Mouse (Mus musculus) C2C12 (cell line): ENCODE measurements around the gene Chd3. TPM values are rescaled to one million over a fixed set of nuclear protein-coding genes. Genes with fewer than 3 reads are reported as not detected.

Experiments
- H3K27me3 ChIP-seq: one replicate; pipeline ENCODE4 v1.6.1; 2011; ENCODE audit not compliant: control insufficient read depth, insufficient read depth, insufficient read length
- H3K36me3 ChIP-seq: one replicate; pipeline ENCODE4 v1.6.1; 2011; ENCODE audit not compliant: control insufficient read depth, insufficient read depth
- H3K4me3 ChIP-seq: one replicate; pipeline ENCODE4 v1.5.1; 2011; ENCODE audit warnings: mild to moderate bottlenecking, control low read depth; ENCODE audit not compliant: poor library complexity, insufficient read depth, severe bottlenecking
- H3K79me2 ChIP-seq: one replicate; pipeline ENCODE4 v1.6.1; 2011; ENCODE audit not compliant: control insufficient read depth, insufficient read depth
- H3K79me3 ChIP-seq: one replicate; pipeline ENCODE4 v1.6.1; 2011; ENCODE audit warnings: low read depth, control low read depth
- H3ac ChIP-seq: one replicate; pipeline ENCODE3; 2011; ENCODE audit warnings: low read depth; ENCODE audit not compliant: control insufficient read depth, insufficient read length
- CEBPB ChIP-seq: IDR thresholded peaks from one replicate; pipeline ENCODE4 v1.6.1; 2011; ENCODE audit warnings: low read depth, mild to moderate bottlenecking, control low read depth, moderate library complexity
- CTCF ChIP-seq: IDR thresholded peaks from one replicate; pipeline ENCODE4 v1.5.1; 2011; ENCODE audit not compliant: control insufficient read depth, insufficient read depth, insufficient read length
- FOSL1 ChIP-seq: IDR thresholded peaks from one replicate; pipeline ENCODE4 v1.8.0; 2011; ENCODE audit warnings: mild to moderate bottlenecking, low read length; ENCODE audit not compliant: poor library complexity, insufficient read depth, severe bottlenecking
- MAX ChIP-seq: IDR thresholded peaks from one replicate; pipeline ENCODE4 v1.6.1; 2011; ENCODE audit warnings: mild to moderate bottlenecking, control low read depth
- MYOD1 ChIP-seq: IDR thresholded peaks from one replicate; pipeline ENCODE4 v1.6.1; 2011; ENCODE audit warnings: low read depth; ENCODE audit not compliant: control insufficient read depth, insufficient read length
- MYOG ChIP-seq: IDR thresholded peaks from one replicate; pipeline ENCODE4 v1.6.1; 2011; ENCODE audit not compliant: control insufficient read depth, insufficient read length; ENCODE audit errors: extremely low read depth
- USF1 ChIP-seq: IDR thresholded peaks from one replicate; pipeline ENCODE4 v1.6.1; 2011; ENCODE audit warnings: low read depth, mild to moderate bottlenecking, control low read depth, moderate library complexity
- polyA plus RNA-seq: library from polyadenylated mRNA; unstranded; fragments of >200 nt; fragmentation: generic; extraction: Trizol; gene quantifications from one replicate; pipeline ENCODE4 v1.2.1, GENCODE M21; 2012; ENCODE audit warnings: missing spikeins

Chd3 gene
- polyA plus RNA-seq, 1 experiment = 100 TPM

- TF ChIP-seq CTCF (no peak), MAX (no peak), USF1 (no peak)
- Histone ChIP-seq H3K79me2 (no peaks in the 10 kb centered on the region), H3K79me3 (no peaks in the 10 kb centered on the region), H3K4me3 (no peak overlapping the region), H3K36me3 (no peaks in the 10 kb centered on the region), H3K27me3 (no peaks in the 10 kb centered on the region), H3ac (no peak overlapping the region)
Observed at GRCm38 (mm10) chr11:69331152-69331551, 38.1 kb downstream of the Chd3 start.

DNA sequence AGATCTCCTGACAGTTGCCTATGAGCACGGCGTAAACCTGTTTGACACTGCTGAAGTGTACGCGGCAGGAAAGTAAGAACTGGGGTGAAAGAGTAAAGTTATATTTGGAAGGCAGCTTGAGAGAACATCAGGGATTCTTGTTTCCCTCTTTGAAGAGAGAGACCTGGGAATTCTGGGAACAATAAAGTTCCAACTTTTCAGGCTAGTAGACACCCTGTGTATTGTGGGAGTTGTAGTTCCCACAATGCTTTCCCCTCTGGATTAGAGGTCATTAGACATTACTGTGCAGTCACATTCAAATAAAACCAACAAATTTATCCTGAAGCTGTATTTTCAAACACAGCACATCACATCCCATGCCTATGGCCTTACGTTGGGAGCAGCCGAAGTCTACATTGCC lies 40.7 kb downstream of the Chd3 start:
- Histone ChIP-seq H3K79me2 (peaks cover 12% of the 10 kb centered on the region), H3K79me3 (no peaks in the 10 kb centered on the region), H3ac (no peak overlapping the region), H3K27me3 (no peaks in the 10 kb centered on the region), H3K4me3 (no peak overlapping the region), H3K36me3 (no peaks in the 10 kb centered on the region)
- no peak for TF ChIP-seq MAX
- no peak for TF ChIP-seq CEBPB
- TF ChIP-seq MYOD1 = no peak
- no peak for TF ChIP-seq USF1
- no peak for TF ChIP-seq MYOG
- no peak for TF ChIP-seq CTCF
- no peak for TF ChIP-seq FOSL1

- no peak overlapping the region for H3K4me3 ChIP-seq
- TF ChIP-seq CTCF (no peak), MAX (no peak), FOSL1 (no peak), MYOD1 (no peak), CEBPB (no peak), MYOG (no peak), USF1 (no peak)
Observed at GRCm38 (mm10) chr11:69327648-69328047, 41.6 kb downstream of the Chd3 start.

DNA sequence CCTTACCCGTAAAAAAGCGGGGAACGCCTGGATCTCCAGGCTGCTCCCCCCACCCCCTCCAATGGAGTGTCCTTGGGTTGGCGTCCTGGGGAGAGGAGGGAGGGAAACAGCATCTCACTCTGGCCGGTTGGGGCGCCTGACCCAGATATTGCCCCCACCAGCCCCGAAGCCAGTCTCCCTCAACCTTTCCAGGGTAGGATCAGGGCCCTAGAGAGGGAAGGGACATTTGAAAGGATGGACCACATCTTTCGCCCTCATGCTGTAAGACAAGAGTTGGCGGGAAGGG lies 42.1 kb downstream of the Chd3 start:
- no peaks in the 10 kb centered on the region for H3K79me3 ChIP-seq
- no peak overlapping the region for H3ac ChIP-seq
- no peaks in the 10 kb centered on the region for H3K36me3 ChIP-seq
- peaks cover 26% of the 10 kb centered on the region for H3K79me2 ChIP-seq
- H3K4me3 ChIP-seq = no peak overlapping the region
- no peaks in the 10 kb centered on the region for H3K27me3 ChIP-seq
- TF ChIP-seq CTCF (no peak), MYOD1 (no peak), MYOG (no peak)

More at GRCm38 (mm10) chr11:69327648-69328047, 41.6 kb downstream of the Chd3 start:
- H3ac ChIP-seq = no peak overlapping the region
- H3K27me3 ChIP-seq = no peaks in the 10 kb centered on the region
- no peaks in the 10 kb centered on the region for H3K36me3 ChIP-seq
- H3K79me2 ChIP-seq = peaks cover 20% of the 10 kb centered on the region
- H3K79me3 ChIP-seq = no peaks in the 10 kb centered on the region

DNA sequence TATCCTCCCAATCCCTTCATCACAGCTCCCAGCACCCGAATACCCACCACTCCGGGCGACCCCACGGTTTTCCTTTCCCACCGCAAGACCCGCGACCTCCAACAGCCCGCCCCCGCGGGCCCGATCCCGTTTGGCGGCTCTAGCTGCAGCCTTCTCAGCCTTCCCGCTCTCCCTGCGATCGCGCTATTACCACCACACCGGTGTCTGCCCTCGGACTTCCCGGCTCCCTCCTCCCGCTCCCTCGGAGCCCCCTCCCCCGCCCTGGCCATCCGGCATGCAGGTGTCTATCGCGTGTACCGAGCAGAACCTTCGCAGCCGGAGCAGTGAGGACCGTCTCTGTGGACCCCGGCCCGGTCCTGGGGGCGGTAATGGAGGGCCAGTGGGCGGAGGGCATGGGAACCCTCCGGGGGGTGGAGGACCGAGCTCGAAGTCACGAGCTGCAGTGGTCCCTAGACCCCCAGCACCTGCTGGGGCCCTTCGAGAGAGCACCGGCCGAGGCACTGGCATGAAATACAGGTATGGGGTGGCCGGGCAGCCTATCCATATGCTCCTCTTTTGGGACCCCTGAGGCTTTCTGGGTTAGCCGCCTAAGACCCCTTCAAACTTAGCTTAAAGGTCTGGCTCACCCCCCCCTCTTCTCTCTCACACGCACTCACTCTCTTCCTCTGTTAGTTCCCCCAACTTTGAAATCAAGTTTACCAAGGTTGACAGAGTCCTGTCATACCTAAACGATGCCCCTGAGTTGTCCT lies 42.6 kb downstream of the Chd3 start:
- Histone ChIP-seq H3K79me2 (peaks cover 31% of the 10 kb centered on the region), H3K79me3 (no peaks in the 10 kb centered on the region), H3K4me3 (peak overlapping the region; percentile 16), H3K36me3 (no peaks in the 10 kb centered on the region), H3K27me3 (no peaks in the 10 kb centered on the region), H3ac (peak overlapping the region; percentile 39)
- TF ChIP-seq FOSL1 (no peak), USF1 (no peak), MYOG (no peak), CTCF (no peak), MYOD1 (no peak), MAX (no peak), CEBPB (no peak)

GRCm38 (mm10) chr11:69325628-69326407 lies 43.4 kb downstream of the Chd3 start, which contains the start of gene Kcnab3:
Gene Kcnab3 (plus strand): TSS chr11:69326258.
- H3K79me2 ChIP-seq = peaks cover 33% of the 10 kb centered on the region
- no peak for TF ChIP-seq FOSL1
- no peak for TF ChIP-seq MAX
- TF ChIP-seq MYOD1 = no peak
- TF ChIP-seq CEBPB = no peak
- TF ChIP-seq CTCF = no peak
- TF ChIP-seq MYOG = no peak
- no peak for TF ChIP-seq USF1

More at GRCm38 (mm10) chr11:69325628-69326407, 43.4 kb downstream of the Chd3 start, which contains the start of gene Kcnab3:
- no peaks in the 10 kb centered on the region for H3K36me3 ChIP-seq
- H3ac ChIP-seq = peak within 1 kb of the TSS; percentile 44
- no peaks in the 10 kb centered on the region for H3K79me3 ChIP-seq
- peak within 1 kb of the TSS; percentile 16 for H3K4me3 ChIP-seq
- no peaks in the 10 kb centered on the region for H3K27me3 ChIP-seq
